Mouse (Mus musculus): ENCODE results near the gene Tas2r143. TPM values are rescaled to one million over a fixed set of nuclear protein-coding genes. Genes with fewer than 3 reads are reported as not detected.

The Tas2r143 gene
- not detected for polyA plus RNA-seq (2014; fragmentation: Illumina TruSeq; extraction: RNeasy Lipid Tissue Mini Kit (QIAGEN cat#74804))

DNA sequence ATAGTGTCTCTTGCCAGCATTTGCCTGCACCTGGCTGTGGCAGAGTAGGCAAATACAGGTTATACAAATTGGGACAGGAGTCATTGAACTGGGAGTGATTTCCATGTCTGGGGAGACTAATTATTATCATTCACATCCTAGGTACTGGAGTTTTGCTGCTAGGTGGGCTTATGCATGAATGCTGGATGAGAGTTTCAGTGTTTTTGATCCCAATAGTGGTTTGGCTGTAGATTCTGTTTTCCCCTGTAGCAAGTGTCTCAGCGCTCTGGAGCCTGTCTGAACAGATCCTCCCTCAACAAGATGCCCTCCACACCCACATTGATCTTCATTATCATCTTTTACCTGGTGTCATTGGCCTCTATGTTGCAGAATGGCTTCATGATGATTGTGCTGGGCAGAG is at the start of gene Tas2r143:
TSS of gene Tas2r143 (plus strand) at position 301 of the 400 bp plus-strand sequence.

GRCm38 (mm10) chr6:42372816-42373547 is 27.1 kb upstream of the Tas2r143 start, which contains the start of gene Epha1:
Gene Epha1, minus strand, starts transcription at chr6:42373268.

GRCm38 (mm10) chr6:42405134-42405533 is 5.1 kb downstream of the Tas2r143 start, which contains the start of gene Tas2r135:
Gene Tas2r135, plus strand, starts transcription at chr6:42405434.

DNA sequence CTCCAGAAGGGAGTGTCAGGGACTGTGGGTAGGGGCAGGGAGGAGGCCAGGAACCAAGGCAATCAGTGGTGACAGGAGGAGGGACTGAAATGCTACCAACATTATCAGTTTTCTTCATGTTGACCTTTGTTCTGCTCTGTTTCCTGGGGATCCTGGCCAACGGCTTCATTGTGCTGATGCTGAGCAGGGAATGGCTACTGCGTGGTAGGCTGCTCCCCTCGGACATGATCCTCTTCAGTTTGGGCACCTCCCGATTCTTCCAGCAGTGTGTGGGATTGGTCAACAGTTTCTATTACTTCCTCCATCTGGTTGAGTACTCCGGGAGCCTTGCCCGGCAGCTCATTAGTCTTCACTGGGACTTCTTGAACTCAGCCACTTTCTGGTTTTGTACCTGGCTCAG is 34.4 kb downstream of the Tas2r143 start, which contains the start of gene Tas2r126:
TSS of gene Tas2r126 (plus strand) at position 90 of the 400 bp plus-strand sequence.

Other genes starting within 250 kb of the Tas2r143 start
- not detected for gene Tas2r144, start 184.9 kb upstream of the Tas2r143 start, polyA plus RNA-seq (2014; fragmentation: Illumina TruSeq; extraction: RNeasy Lipid Tissue Mini Kit (QIAGEN cat#74804))
- gene Gstk1, start 154.3 kb upstream of the Tas2r143 start, polyA plus RNA-seq (2014; fragmentation: Illumina TruSeq; extraction: RNeasy Lipid Tissue Mini Kit (QIAGEN cat#74804)), result 17.2 TPM
- gene Tmem139, start 138.3 kb upstream of the Tas2r143 start, polyA plus RNA-seq (2014; fragmentation: Illumina TruSeq; extraction: RNeasy Lipid Tissue Mini Kit (QIAGEN cat#74804)), result 0.71 TPM
- 72.2 TPM for gene Casp2, start 135.3 kb upstream of the Tas2r143 start, polyA plus RNA-seq (2014; fragmentation: Illumina TruSeq; extraction: RNeasy Lipid Tissue Mini Kit (QIAGEN cat#74804))
- 0.11 TPM for gene Clcn1, start 113.6 kb upstream of the Tas2r143 start, polyA plus RNA-seq (2014; fragmentation: Illumina TruSeq; extraction: RNeasy Lipid Tissue Mini Kit (QIAGEN cat#74804))
- gene Fam131b, start 75.6 kb upstream of the Tas2r143 start, polyA plus RNA-seq (2014; fragmentation: Illumina TruSeq; extraction: RNeasy Lipid Tissue Mini Kit (QIAGEN cat#74804)), result 0.11 TPM
- gene Zyx, start 50.6 kb upstream of the Tas2r143 start, polyA plus RNA-seq (2014; fragmentation: Illumina TruSeq; extraction: RNeasy Lipid Tissue Mini Kit (QIAGEN cat#74804)), result 2.1 TPM
- gene Epha1, start 27.0 kb upstream of the Tas2r143 start, polyA plus RNA-seq (2014; fragmentation: Illumina TruSeq; extraction: RNeasy Lipid Tissue Mini Kit (QIAGEN cat#74804)), result 0.20 TPM
- gene Tas2r135, start 5.2 kb downstream of the Tas2r143 start, polyA plus RNA-seq (2014; fragmentation: Illumina TruSeq; extraction: RNeasy Lipid Tissue Mini Kit (QIAGEN cat#74804)), result not detected
- gene Tas2r126, start 34.3 kb downstream of the Tas2r143 start, polyA plus RNA-seq (2014; fragmentation: Illumina TruSeq; extraction: RNeasy Lipid Tissue Mini Kit (QIAGEN cat#74804)), result not detected
- not detected for gene Olfr458, start 65.0 kb downstream of the Tas2r143 start, polyA plus RNA-seq (2014; fragmentation: Illumina TruSeq; extraction: RNeasy Lipid Tissue Mini Kit (QIAGEN cat#74804))
- not detected for gene Olfr457, start 76.1 kb downstream of the Tas2r143 start, polyA plus RNA-seq (2014; fragmentation: Illumina TruSeq; extraction: RNeasy Lipid Tissue Mini Kit (QIAGEN cat#74804))
- gene Olfr456, start 87.0 kb downstream of the Tas2r143 start, polyA plus RNA-seq (2014; fragmentation: Illumina TruSeq; extraction: RNeasy Lipid Tissue Mini Kit (QIAGEN cat#74804)), result not detected
- not detected for gene Olfr455, start 147.3 kb downstream of the Tas2r143 start, polyA plus RNA-seq (2014; fragmentation: Illumina TruSeq; extraction: RNeasy Lipid Tissue Mini Kit (QIAGEN cat#74804))
- not detected for gene Tcaf3, start 197.5 kb downstream of the Tas2r143 start, polyA plus RNA-seq (2014; fragmentation: Illumina TruSeq; extraction: RNeasy Lipid Tissue Mini Kit (QIAGEN cat#74804))
- 13.4 TPM for gene Tcaf2, start 245.0 kb downstream of the Tas2r143 start, polyA plus RNA-seq (2014; fragmentation: Illumina TruSeq; extraction: RNeasy Lipid Tissue Mini Kit (QIAGEN cat#74804))

Data from ovary, adult 10 weeks (tissue).